Comparison of ENCODE assay signal across 7 mouse cellular contexts in genomic region chr3:90446389-90447122, GRCm38 (mm10). TPM values are rescaled to one million over a fixed set of nuclear protein-coding genes. Genes with fewer than 3 reads are reported as not detected.
DNase-seq lines count a peak whose midpoint lies in the region; ATAC-seq lines count a peak whose summit lies in the region.

No protein-coding gene starts in this region.

- H3K9me3 ChIP-seq in intestine, embryonic 16.5 days (ENCODE audit: control insufficient read depth, low read length), result no peaks in the 10 kb centered on the region

- intact Hi-C loops in left cerebral cortex, postnatal 25 days (cut with DNase I), result no loop called here

- WGBS in intestine, embryonic 16.5 days, result 1% methylated on average over 17 of the region's 17 CpGs

- H3K4me1 ChIP-seq in intestine, embryonic 16.5 days (ENCODE audit: control insufficient read depth, insufficient read depth, low read length), result no peaks in the 10 kb centered on the region

- no peaks in the 10 kb centered on the region for H3K36me3 ChIP-seq in intestine, embryonic 16.5 days (ENCODE audit: control insufficient read depth, insufficient read depth, low read length)

- peak overlapping the region; percentile 75 for H3K27ac ChIP-seq in intestine, embryonic 16.5 days (ENCODE audit: low read length)

- peak; percentile 86 for ATAC-seq in granulocyte monocyte progenitor cell, adult 5-6 weeks (replicated peaks; ENCODE audit: poor library complexity, severe bottlenecking)
- peak; percentile 94 for ATAC-seq in intestine, embryonic 16.5 days
- ATAC-seq in megakaryocyte-erythroid progenitor cell, adult 5-6 weeks (replicated peaks; ENCODE audit: low FRiP score, low TSS enrichment, poor library complexity, severe bottlenecking), result peak; percentile 87

- H3K9ac ChIP-seq in intestine, embryonic 16.5 days (ENCODE audit: low read depth, low read length), result peak overlapping the region; percentile 53

- no peaks in the 10 kb centered on the region for H3K27me3 ChIP-seq in intestine, embryonic 16.5 days (replicated peaks; ENCODE audit: control insufficient read depth, insufficient read depth, low read length)

- peak overlapping the region; percentile 31 for H3K4me3 ChIP-seq in intestine, embryonic 16.5 days (ENCODE audit: low read length)

- peak overlapping the region; percentile 47 for H3K4me2 ChIP-seq in intestine, embryonic 16.5 days (ENCODE audit: low read depth, low read length)

- peak; percentile 90 for DNase-seq in adrenal gland, postnatal 10 days
- peak; percentile 86 for DNase-seq in embryo, embryonic 11.5 days (ENCODE audit: low read depth, low spot score)
- DNase-seq in left cerebral cortex, postnatal 25 days (ENCODE audit: low spot score in 2 of 2), result peak; percentile 55 to 61
- peak; percentile 93 for DNase-seq in skeletal muscle tissue, adult 2 months (ENCODE audit: low read depth, low spot score)

RNA-seq across cellular contexts. Expression of gene Ints3, which starts 13.1 kb away (rescaled TPM):
- 10 to 100 TPM; 46.8 to 51.6 TPM for total RNA-seq in adrenal gland, postnatal 10 days (2021)
- total RNA-seq in granulocyte monocyte progenitor cell, adult 5-6 weeks (2014; fragmentation: Nextera tagmentation), result 29.3 and 47.1 TPM in 2 replicates
- total RNA-seq in granulocyte monocyte progenitor cell, adult 5-6 weeks (2017), result 18.4 and 25.9 TPM in 2 replicates
- 20.2 and 22.1 TPM in 2 replicates for polyA plus RNA-seq in intestine, embryonic 16.5 days (2015; fragmentation: Nextera tagmentation; extraction: Ambion mirVana)
- total RNA-seq in left cerebral cortex, postnatal 25 days (2021), result 10 to 100 TPM; 64.3 to 70.2 TPM
- total RNA-seq in megakaryocyte-erythroid progenitor cell, adult 5-6 weeks (2014; fragmentation: Nextera tagmentation), result 39.0 and 39.3 TPM in 2 replicates
- 16.4 and 23.2 TPM in 2 replicates for total RNA-seq in megakaryocyte-erythroid progenitor cell, adult 5-6 weeks (2017)

RNA-seq across cellular contexts. Expression of gene Npr1, which starts 19.1 kb away (rescaled TPM):
- 100 to 1,000 TPM in 1 of 2 experiments, 10 to 100 TPM in 1; 88.3 to 101 TPM for total RNA-seq in adrenal gland, postnatal 10 days (2021)
- total RNA-seq in granulocyte monocyte progenitor cell, adult 5-6 weeks (2014; fragmentation: Nextera tagmentation), result 0.82 TPM in 1 of 2 replicates, not detected in the other
- total RNA-seq in granulocyte monocyte progenitor cell, adult 5-6 weeks (2017), result not detected in 2 replicates
- polyA plus RNA-seq in intestine, embryonic 16.5 days (2015; fragmentation: Nextera tagmentation; extraction: Ambion mirVana), result 5.6 and 6.6 TPM in 2 replicates
- 1 to 10 TPM; 3.0 to 3.1 TPM for total RNA-seq in left cerebral cortex, postnatal 25 days (2021)
- total RNA-seq in megakaryocyte-erythroid progenitor cell, adult 5-6 weeks (2014; fragmentation: Nextera tagmentation), result 0.22 TPM in 1 of 2 replicates, not detected in the other
- total RNA-seq in megakaryocyte-erythroid progenitor cell, adult 5-6 weeks (2017), result not detected in 2 replicates

RNA-seq across cellular contexts. Expression of gene Ilf2, which starts 29.4 kb away (rescaled TPM):
- total RNA-seq in adrenal gland, postnatal 10 days (2021), result 10 to 100 TPM; 59.1 to 63.2 TPM
- 120 and 128 TPM in 2 replicates for total RNA-seq in granulocyte monocyte progenitor cell, adult 5-6 weeks (2014; fragmentation: Nextera tagmentation)
- 176 and 204 TPM in 2 replicates for total RNA-seq in granulocyte monocyte progenitor cell, adult 5-6 weeks (2017)
- 125 and 140 TPM in 2 replicates for polyA plus RNA-seq in intestine, embryonic 16.5 days (2015; fragmentation: Nextera tagmentation; extraction: Ambion mirVana)
- 10 to 100 TPM; 81.2 to 84.6 TPM for total RNA-seq in left cerebral cortex, postnatal 25 days (2021)
- total RNA-seq in megakaryocyte-erythroid progenitor cell, adult 5-6 weeks (2014; fragmentation: Nextera tagmentation), result 113 and 117 TPM in 2 replicates
- 236 and 240 TPM in 2 replicates for total RNA-seq in megakaryocyte-erythroid progenitor cell, adult 5-6 weeks (2017)

RNA-seq across cellular contexts. Expression of gene Snapin, which starts 44.3 kb away (rescaled TPM):
- total RNA-seq in adrenal gland, postnatal 10 days (2021), result 10 to 100 TPM; 46.6 to 59.3 TPM
- 31.7 and 47.1 TPM in 2 replicates for total RNA-seq in granulocyte monocyte progenitor cell, adult 5-6 weeks (2014; fragmentation: Nextera tagmentation)
- total RNA-seq in granulocyte monocyte progenitor cell, adult 5-6 weeks (2017), result 35.5 and 44.1 TPM in 2 replicates
- 74.7 and 79.4 TPM in 2 replicates for polyA plus RNA-seq in intestine, embryonic 16.5 days (2015; fragmentation: Nextera tagmentation; extraction: Ambion mirVana)
- total RNA-seq in left cerebral cortex, postnatal 25 days (2021), result 10 to 100 TPM; 46.6 to 52.8 TPM
- 37.0 and 38.1 TPM in 2 replicates for total RNA-seq in megakaryocyte-erythroid progenitor cell, adult 5-6 weeks (2014; fragmentation: Nextera tagmentation)
- 19.5 and 48.6 TPM in 2 replicates for total RNA-seq in megakaryocyte-erythroid progenitor cell, adult 5-6 weeks (2017)

RNA-seq across cellular contexts. Expression of gene Slc27a3, which starts 56.8 kb away (rescaled TPM):
- 10 to 100 TPM; 55.2 to 65.9 TPM for total RNA-seq in adrenal gland, postnatal 10 days (2021)
- total RNA-seq in granulocyte monocyte progenitor cell, adult 5-6 weeks (2014; fragmentation: Nextera tagmentation), result 2.1 and 4.2 TPM in 2 replicates
- total RNA-seq in granulocyte monocyte progenitor cell, adult 5-6 weeks (2017), result 0.88 and 0.99 TPM in 2 replicates
- polyA plus RNA-seq in intestine, embryonic 16.5 days (2015; fragmentation: Nextera tagmentation; extraction: Ambion mirVana), result 8.4 and 8.6 TPM in 2 replicates
- total RNA-seq in left cerebral cortex, postnatal 25 days (2021), result 1 to 10 TPM; 7.2 to 8.1 TPM
- total RNA-seq in megakaryocyte-erythroid progenitor cell, adult 5-6 weeks (2014; fragmentation: Nextera tagmentation), result 1.7 and 7.3 TPM in 2 replicates
- 0.28 and 0.72 TPM in 2 replicates for total RNA-seq in megakaryocyte-erythroid progenitor cell, adult 5-6 weeks (2017)

Comparison
In these comparisons a context has a peak if more than half of its experiments do, and no peak if none do; other contexts are left out.
1. Peak in every context shown above with its lines: DNase-seq, ATAC-seq, H3K4me3 ChIP-seq and H3K27ac ChIP-seq.
2. RNA of gene Npr1, which starts 19.1 kb away (total RNA-seq): 88.3 to 101 TPM in adrenal gland, postnatal 10 days; 3.0 to 3.1 TPM in left cerebral cortex, postnatal 25 days, 0.82 TPM in granulocyte monocyte progenitor cell, adult 5-6 weeks and 0.22 TPM in megakaryocyte-erythroid progenitor cell, adult 5-6 weeks; every median in the first group is over 10 times any median in the second.